Mouse (Mus musculus): ENCODE measurements around the gene Atrip. TPM values are rescaled to one million over a fixed set of nuclear protein-coding genes. Genes with fewer than 3 reads are reported as not detected.

The Atrip gene
- polyA plus RNA-seq, 1 experiment: 0.22 TPM

- Histone ChIP-seq H3K9me3 (ENCODE audit: control insufficient read depth, low read length) (no peaks in the 10 kb centered on the region), H3K4me1 (ENCODE audit: control insufficient read depth) (peaks cover 13% of the 10 kb centered on the region), H3K36me3 (ENCODE audit: control insufficient read depth) (no peaks in the 10 kb centered on the region), H3K4me3 (replicated peaks) (no peak overlapping the region), H3K27me3 (ENCODE audit: control insufficient read depth) (no peaks in the 10 kb centered on the region; the same call in 1 of the 2 replicates)
- no peak for TF ChIP-seq GATA1 (IDR thresholded peaks at IDR 0.05; ENCODE audit: low read length)
- no peak for TF ChIP-seq TAL1 (IDR thresholded peaks at IDR 0.05; ENCODE audit: low read length)
Measured at GRCm38 (mm10) chr9:109021428-109021827, 52.5 kb downstream of the Atrip start.

DNA sequence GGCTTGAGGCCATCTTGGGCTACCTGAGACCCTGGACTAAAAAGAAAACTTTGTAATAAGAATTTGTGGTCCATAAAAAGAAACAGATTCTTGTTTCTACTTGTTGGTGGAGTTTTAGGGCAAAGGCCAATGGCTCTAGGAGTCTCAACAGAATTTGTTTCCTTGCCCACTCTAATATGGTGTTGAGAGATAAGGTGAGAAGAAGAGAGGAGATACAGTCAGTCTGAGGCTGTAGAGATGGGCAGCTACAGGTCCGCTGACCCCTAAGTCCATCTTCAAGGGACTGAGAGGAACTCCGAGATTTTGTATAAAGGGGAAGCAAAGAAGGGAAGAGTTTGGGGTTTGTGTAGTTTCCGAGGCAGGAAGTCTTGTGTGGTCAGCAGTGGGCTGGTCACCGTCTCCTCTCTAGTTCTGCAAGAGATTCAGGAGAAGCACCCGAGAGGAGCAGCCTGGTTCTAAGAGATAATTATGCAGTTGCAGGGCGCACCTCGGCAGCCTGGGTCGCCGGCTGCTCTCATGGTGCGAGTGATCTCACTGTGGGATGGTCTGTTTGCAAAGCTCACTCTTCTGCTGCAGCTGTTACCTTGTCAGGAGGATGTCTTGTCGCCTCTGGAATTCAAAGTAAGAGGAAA lies 56.8 kb downstream of the Atrip start:
- peak overlapping the region; percentile 40 for H3K4me3 ChIP-seq (replicated peaks)
- H3K9me3 ChIP-seq (ENCODE audit: control insufficient read depth, low read length): no peaks in the 10 kb centered on the region
- peaks cover 34% of the 10 kb centered on the region for H3K4me1 ChIP-seq (ENCODE audit: control insufficient read depth)
- TF ChIP-seq TAL1 (IDR thresholded peaks at IDR 0.05; ENCODE audit: low read length) (peak; percentile 36; the same call in 1 of the 3 replicates), GATA1 (IDR thresholded peaks at IDR 0.05; ENCODE audit: low read length) (no peak)
- H3K27me3 ChIP-seq (ENCODE audit: control insufficient read depth): no peaks in the 10 kb centered on the region; the same call in 1 of the 2 replicates
- H3K36me3 ChIP-seq (ENCODE audit: control insufficient read depth): no peaks in the 10 kb centered on the region

DNA sequence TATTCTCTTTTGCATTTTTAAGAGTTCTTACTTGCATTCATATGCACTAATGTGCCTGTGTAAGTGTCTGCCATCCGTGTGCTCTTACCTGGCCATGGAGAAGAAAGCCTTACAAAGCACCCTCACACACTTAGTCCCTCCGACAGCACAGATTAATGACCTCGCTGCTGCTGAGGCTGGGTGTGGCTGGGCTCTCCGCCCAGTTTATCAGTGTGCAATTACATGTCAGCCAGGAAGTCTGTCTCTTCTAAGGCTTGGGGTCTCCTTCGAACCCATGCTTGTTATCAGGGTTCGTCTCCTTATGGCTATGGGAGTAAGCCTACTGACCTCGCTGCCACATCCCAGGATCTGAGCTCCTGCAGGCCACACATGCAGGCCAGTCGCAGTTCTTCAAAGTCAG lies 58.5 kb downstream of the Atrip start:
- Histone ChIP-seq H3K36me3 (ENCODE audit: control insufficient read depth) (no peaks in the 10 kb centered on the region), H3K4me1 (ENCODE audit: control insufficient read depth) (peaks cover 34% of the 10 kb centered on the region), H3K9me3 (ENCODE audit: control insufficient read depth, low read length) (no peaks in the 10 kb centered on the region), H3K27me3 (ENCODE audit: control insufficient read depth) (no peaks in the 10 kb centered on the region), H3K4me3 (replicated peaks) (peak overlapping the region; percentile 16)
- TF ChIP-seq GATA1 (IDR thresholded peaks at IDR 0.05; ENCODE audit: low read length): no peak
- no peak for TF ChIP-seq TAL1 (IDR thresholded peaks at IDR 0.05; ENCODE audit: low read length)

DNA sequence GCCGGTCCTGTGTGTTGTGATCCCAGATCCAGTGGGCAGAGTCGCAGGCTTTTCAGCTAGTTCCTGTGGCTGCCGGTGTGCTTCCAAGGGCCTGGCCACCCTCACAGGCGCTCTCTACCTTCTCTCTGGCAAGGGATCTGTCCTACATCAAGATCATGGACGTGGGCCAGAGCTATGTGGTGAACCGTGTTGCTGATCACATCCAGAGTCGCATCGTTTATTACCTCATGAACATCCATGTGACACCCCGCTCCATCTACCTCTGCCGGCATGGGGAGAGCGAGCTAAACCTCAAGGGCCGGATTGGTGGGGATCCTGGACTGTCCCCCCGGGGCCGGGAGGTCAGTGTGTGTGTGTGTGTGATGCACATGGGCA lies 63.6 kb downstream of the Atrip start:
- H3K4me1 ChIP-seq (ENCODE audit: control insufficient read depth): peaks cover 27% of the 10 kb centered on the region
- no peaks in the 10 kb centered on the region for H3K36me3 ChIP-seq (ENCODE audit: control insufficient read depth)
- no peak for TF ChIP-seq TAL1 (IDR thresholded peaks at IDR 0.05; ENCODE audit: low read length)
- TF ChIP-seq GATA1 (IDR thresholded peaks at IDR 0.05; ENCODE audit: low read length): no peak
- H3K4me3 ChIP-seq (replicated peaks): no peak overlapping the region
- no peaks in the 10 kb centered on the region for H3K9me3 ChIP-seq (ENCODE audit: control insufficient read depth, low read length)
- no peaks in the 10 kb centered on the region for H3K27me3 ChIP-seq (ENCODE audit: control insufficient read depth)

GRCm38 (mm10) chr9:109009636-109010315 lies 64.1 kb downstream of the Atrip start:
- TF ChIP-seq TAL1 (IDR thresholded peaks at IDR 0.05; ENCODE audit: low read length): no peak
- TF ChIP-seq GATA1 (IDR thresholded peaks at IDR 0.05; ENCODE audit: low read length): no peak
- H3K9me3 ChIP-seq (ENCODE audit: control insufficient read depth, low read length): no peaks in the 10 kb centered on the region
- no peaks in the 10 kb centered on the region for H3K27me3 ChIP-seq (ENCODE audit: control insufficient read depth)
- H3K4me3 ChIP-seq (replicated peaks): no peak overlapping the region
- no peaks in the 10 kb centered on the region for H3K36me3 ChIP-seq (ENCODE audit: control insufficient read depth)
- H3K4me1 ChIP-seq (ENCODE audit: control insufficient read depth): peaks cover 23% of the 10 kb centered on the region

DNA sequence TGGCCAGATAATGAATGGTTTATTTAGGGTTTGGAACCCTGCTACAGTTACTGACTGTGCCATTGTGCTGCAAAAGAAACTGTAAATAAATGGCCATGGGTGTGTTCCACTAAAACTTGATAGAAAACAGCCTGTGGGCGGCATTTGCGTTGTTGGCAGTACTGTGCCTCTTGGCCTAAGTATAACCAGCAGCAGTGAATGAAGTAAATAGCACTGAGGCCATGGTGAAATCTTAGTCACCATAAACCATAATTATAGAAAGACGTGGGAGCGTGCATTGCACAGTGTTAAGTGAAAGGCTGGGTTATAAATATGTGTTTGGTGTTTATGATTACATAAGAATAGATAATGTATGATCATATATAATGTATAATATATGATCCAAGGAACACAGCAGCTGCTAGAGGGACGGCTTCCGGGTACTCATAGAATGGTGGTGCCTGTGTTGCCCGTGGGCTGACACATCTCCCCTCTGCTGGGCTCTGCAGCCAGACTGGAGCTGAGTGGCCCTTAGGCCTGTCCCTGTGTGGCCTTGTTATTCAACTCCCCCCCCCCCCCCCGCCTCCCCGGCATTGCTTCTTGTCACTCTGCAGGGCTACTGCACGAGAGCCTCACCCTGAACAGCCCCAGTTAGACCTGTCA lies 64.8 kb downstream of the Atrip start:
- no peak overlapping the region for H3K4me3 ChIP-seq (replicated peaks)
- peaks cover 20% of the 10 kb centered on the region for H3K4me1 ChIP-seq (ENCODE audit: control insufficient read depth)
- H3K9me3 ChIP-seq (ENCODE audit: control insufficient read depth, low read length): no peaks in the 10 kb centered on the region
- no peak for TF ChIP-seq GATA1 (IDR thresholded peaks at IDR 0.05; ENCODE audit: low read length)
- no peak for TF ChIP-seq TAL1 (IDR thresholded peaks at IDR 0.05; ENCODE audit: low read length)
- no peaks in the 10 kb centered on the region for H3K36me3 ChIP-seq (ENCODE audit: control insufficient read depth)
- H3K27me3 ChIP-seq (ENCODE audit: control insufficient read depth): no peaks in the 10 kb centered on the region

DNA sequence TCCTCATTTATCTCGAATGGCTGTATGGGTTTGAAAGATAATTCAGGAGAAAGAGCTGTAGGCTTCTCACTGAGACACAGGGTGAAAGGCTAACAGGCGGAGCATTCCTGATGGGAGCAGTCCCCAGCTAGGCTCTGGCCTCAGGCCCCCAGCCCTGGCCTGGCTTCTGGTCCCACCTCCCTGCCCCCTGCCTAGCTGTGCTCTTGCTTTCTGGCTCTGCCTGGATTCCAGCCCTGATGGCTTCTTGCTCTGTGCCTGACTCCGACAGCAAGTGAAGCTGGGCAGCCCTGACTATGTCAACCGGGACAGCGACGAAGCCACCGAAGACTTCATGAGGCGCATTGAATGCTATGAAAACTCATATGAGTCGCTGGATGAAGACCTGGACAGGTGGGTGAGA lies 65.8 kb downstream of the Atrip start:
- Histone ChIP-seq H3K27me3 (ENCODE audit: control insufficient read depth) (no peaks in the 10 kb centered on the region), H3K9me3 (ENCODE audit: control insufficient read depth, low read length) (no peaks in the 10 kb centered on the region), H3K4me3 (replicated peaks) (no peak overlapping the region), H3K4me1 (ENCODE audit: control insufficient read depth) (peaks cover 15% of the 10 kb centered on the region), H3K36me3 (ENCODE audit: control insufficient read depth) (no peaks in the 10 kb centered on the region)
- TF ChIP-seq GATA1 (IDR thresholded peaks at IDR 0.05; ENCODE audit: low read length): no peak
- TF ChIP-seq TAL1 (IDR thresholded peaks at IDR 0.05; ENCODE audit: low read length): no peak

Other genes with a start within 250 kb of the Atrip start
- 0.01 TPM in 2 replicates for gene Celsr3, start 247.8 kb downstream of the Atrip start, polyA plus RNA-seq (2012)
- 0.15 and 0.26 TPM in 2 replicates for gene Slc26a6, start 220.8 kb downstream of the Atrip start, polyA plus RNA-seq (2012)
- gene Tmem89, start 159.5 kb downstream of the Atrip start, polyA plus RNA-seq (2012): not detected in 2 replicates
- 51.8 and 56.5 TPM in 2 replicates for gene Uqcrc1, start 137.5 kb downstream of the Atrip start, polyA plus RNA-seq (2012)
- 0.02 and 0.05 TPM in 2 replicates for gene Col7a1, start 120.5 kb downstream of the Atrip start, polyA plus RNA-seq (2012)
- gene Ucn2, start 88.1 kb downstream of the Atrip start, polyA plus RNA-seq (2012): not detected in 2 replicates
- gene Pfkfb4, start 82.3 kb downstream of the Atrip start, polyA plus RNA-seq (2012): 0.04 and 0.05 TPM in 2 replicates
- 2.0 and 2.6 TPM in 2 replicates for gene Shisa5, start 35.6 kb downstream of the Atrip start, polyA plus RNA-seq (2012)
- 0.74 and 1.6 TPM in 2 replicates for gene Trex1, start 14.4 kb downstream of the Atrip start, polyA plus RNA-seq (2012)
- 0.84 and 0.85 TPM in 2 replicates for gene Ccdc51, start 8.4 kb upstream of the Atrip start, polyA plus RNA-seq (2012)
- 68.0 and 97.9 TPM in 2 replicates for gene Tma7, start 8.5 kb upstream of the Atrip start, polyA plus RNA-seq (2012)
- under 0.01 and 0.07 TPM in 2 replicates for gene Plxnb1, start 21.3 kb upstream of the Atrip start, polyA plus RNA-seq (2012)
- not detected in 2 replicates for gene Fbxw21, start 87.9 kb upstream of the Atrip start, polyA plus RNA-seq (2012)
- gene Fbxw13, start 121.9 kb upstream of the Atrip start, polyA plus RNA-seq (2012): not detected in 2 replicates
- not detected in 2 replicates for gene Fbxw20, start 160.6 kb upstream of the Atrip start, polyA plus RNA-seq (2012)
- not detected in 2 replicates for gene Fbxw14, start 213.6 kb upstream of the Atrip start, polyA plus RNA-seq (2012)

All from erythroblast, embryonic 14.5 days (primary cell).